Mouse (Mus musculus): Measurements from ENCODE around the gene Masp1. TPM values are rescaled to one million over a fixed set of nuclear protein-coding genes. Genes with fewer than 3 reads are reported as not detected.

Gene Masp1
- 10 to 100 TPM; 14.7 to 15.2 TPM for total RNA-seq (2021)

DNA sequence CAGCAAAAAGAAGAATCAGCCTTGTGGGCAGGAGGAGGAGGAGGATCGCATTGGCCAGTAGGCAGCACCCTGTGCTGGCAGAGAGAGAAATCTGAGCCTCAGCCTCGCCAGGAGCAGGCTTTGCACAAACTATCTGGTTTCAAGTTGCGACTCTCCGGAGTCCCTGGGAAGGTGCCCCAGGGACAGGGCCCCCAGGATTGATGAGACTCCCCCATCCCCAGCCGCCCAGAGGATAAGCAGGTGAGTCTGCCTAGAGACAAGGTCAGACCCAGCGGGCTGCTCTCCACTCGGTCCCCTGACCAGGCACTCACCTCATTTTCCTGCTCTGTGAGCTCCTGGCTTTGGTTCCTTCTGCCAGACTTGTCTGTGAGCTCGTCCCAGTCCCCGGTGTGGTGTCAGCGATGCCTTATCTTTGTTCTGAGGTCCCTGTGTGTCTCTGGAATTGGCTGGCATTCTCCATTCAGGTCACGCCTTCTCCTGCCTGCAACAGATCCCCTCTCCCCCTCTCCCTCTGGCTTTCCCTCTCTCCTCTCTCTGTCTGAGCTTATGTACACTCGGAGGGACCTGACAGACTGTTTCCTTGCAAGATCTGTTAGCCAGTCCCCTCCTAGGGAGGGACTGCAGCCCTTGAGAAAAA is at the start of gene Masp1, which contains the start of gene Rtp4:
TSS of gene Masp1 (minus strand) at position 581 of the 637 bp plus-strand sequence.
TSS of gene Rtp4 (plus strand) at position 57 of the 637 bp plus-strand sequence.
- DNase-seq (ENCODE audit: extremely low spot score in 1 of 2, low spot score in 1 of 2), result peak in 1 of 2 experiments; percentile 31

GRCm38 (mm10) chr16:23568369-23568958 is 47.8 kb upstream of the Masp1 start:
- DNase-seq (ENCODE audit: extremely low spot score in 1 of 2, low spot score in 1 of 2), result no peak

GRCm38 (mm10) chr16:23557669-23558068 is 37.1 kb upstream of the Masp1 start:
- DNase-seq (ENCODE audit: extremely low spot score in 1 of 2, low spot score in 1 of 2), result no peak

GRCm38 (mm10) chr16:23557195-23557594 is 36.6 kb upstream of the Masp1 start:
- DNase-seq (ENCODE audit: extremely low spot score in 1 of 2, low spot score in 1 of 2), result no peak

- no peak for DNase-seq (ENCODE audit: extremely low spot score in 1 of 2, low spot score in 1 of 2)
Measured at GRCm38 (mm10) chr16:23554673-23555072, 34.1 kb upstream of the Masp1 start.

- DNase-seq (ENCODE audit: extremely low spot score in 1 of 2, low spot score in 1 of 2), result no peak
Measured at GRCm38 (mm10) chr16:23550981-23551582, 30.5 kb upstream of the Masp1 start.

GRCm38 (mm10) chr16:23550346-23550980 is 29.8 kb upstream of the Masp1 start:
- DNase-seq (ENCODE audit: extremely low spot score in 1 of 2, low spot score in 1 of 2), result peak in 1 of 2 experiments; percentile 62

- DNase-seq (ENCODE audit: extremely low spot score in 1 of 2, low spot score in 1 of 2), result no peak
Measured at GRCm38 (mm10) chr16:23547783-23548182, 27.2 kb upstream of the Masp1 start.

DNA sequence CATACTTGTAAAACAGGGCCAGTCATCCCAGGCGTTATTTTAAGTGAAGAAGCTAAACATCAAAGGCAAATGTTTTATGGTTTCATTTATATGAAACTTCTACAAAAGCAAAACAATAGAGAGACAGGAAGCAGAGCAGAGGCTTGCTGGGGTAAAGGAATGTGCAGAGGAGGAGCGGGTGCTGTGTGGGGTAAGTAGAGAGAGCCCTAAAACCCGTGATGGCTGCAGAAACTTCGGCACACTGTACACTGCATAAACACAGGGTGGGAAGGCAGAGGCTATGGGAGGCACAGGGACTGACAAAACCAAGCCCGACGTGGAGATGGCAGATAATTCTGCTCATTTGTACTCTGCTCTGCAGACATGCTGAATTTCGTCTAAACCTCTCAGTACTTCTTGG is 23.7 kb upstream of the Masp1 start:
- no peak for DNase-seq (ENCODE audit: extremely low spot score in 1 of 2, low spot score in 1 of 2)

DNA sequence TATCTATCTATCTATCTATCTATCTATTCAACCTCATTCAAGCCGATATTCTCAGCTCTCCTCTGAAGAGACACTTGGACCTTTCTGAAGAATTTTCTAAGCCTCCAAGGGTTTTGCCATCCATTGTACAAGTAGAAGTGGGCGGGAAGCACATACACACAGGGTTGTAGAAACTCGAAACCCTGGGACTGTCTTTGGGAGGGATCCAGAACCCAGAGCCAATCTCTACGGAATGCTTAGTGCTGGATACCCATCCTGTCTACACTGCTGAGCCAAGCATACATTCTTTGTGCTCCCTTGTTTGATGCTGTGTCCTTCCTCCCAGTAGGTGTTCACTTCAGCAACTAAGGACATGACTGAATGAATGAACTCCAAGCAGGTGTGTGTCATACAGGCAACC is 22.3 kb upstream of the Masp1 start:
- DNase-seq (ENCODE audit: extremely low spot score in 1 of 2, low spot score in 1 of 2), result no peak

DNA sequence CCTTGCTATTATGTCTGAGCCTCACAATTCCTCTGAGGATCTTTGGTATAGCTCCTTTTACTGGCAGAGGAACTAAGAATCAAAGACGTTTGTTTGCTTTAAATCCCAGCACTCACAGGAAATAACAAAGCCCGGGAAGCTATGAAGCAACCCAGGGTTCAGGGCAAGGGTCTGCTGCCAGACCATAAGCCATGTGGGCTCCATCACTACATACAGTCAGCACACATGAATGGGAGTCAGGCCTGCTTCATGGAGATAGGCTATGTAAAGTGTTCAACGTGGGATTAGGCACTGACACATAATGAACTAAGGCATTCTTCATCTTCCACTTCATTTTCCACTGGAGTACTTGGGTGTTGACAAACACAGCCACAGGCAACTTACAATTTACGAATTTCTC is 20.4 kb upstream of the Masp1 start:
- DNase-seq (ENCODE audit: extremely low spot score in 1 of 2, low spot score in 1 of 2), result no peak

GRCm38 (mm10) chr16:23533707-23534106 is 13.1 kb upstream of the Masp1 start:
- DNase-seq (ENCODE audit: extremely low spot score in 1 of 2, low spot score in 1 of 2), result no peak

- DNase-seq (ENCODE audit: extremely low spot score in 1 of 2, low spot score in 1 of 2), result no peak
Measured at GRCm38 (mm10) chr16:23529186-23529585, 8.6 kb upstream of the Masp1 start.

- DNase-seq (ENCODE audit: extremely low spot score in 1 of 2, low spot score in 1 of 2), result no peak
Measured at GRCm38 (mm10) chr16:23522081-23522480, 1.5 kb upstream of the Masp1 start.

DNA sequence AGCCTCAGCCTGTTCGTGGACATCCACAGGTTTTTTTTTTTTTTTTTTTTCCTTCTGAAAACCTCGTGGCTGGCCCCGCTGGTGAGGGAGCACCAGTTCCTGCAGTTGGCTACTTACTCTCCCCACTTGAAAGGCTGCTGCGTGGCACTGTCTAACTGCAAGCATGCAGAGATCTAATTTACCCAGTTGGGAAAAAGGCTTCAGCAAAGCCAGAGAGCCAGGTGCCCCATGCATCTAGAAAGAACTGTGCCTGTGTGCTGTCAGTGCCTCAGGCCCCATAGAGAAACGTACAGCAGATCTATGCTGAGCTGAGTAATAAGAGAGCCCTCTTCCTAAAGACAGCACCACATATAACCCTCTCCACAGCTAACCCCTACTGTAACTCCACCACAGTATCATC is 477 bp upstream of the Masp1 start:
- no peak for DNase-seq (ENCODE audit: extremely low spot score in 1 of 2, low spot score in 1 of 2)

DNA sequence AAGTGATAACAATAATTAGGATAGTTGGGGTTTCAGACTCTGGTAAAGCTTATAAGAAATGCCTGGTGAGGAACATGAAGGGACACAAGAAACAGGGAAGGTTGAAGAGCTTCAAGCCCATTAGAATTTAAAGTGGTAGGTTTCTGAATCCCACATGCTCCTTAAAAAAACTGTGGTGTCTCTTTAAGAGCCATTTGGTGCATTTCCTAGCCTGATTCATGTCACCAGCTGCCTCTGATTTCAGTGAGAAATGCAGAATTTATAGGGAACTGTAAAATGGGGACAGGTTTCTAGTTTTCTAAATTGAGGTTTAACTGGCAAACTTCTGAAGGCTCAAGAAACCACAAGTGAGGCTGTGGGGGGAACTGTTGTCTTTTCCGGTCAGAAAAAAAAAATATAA is 844 bp downstream of the Masp1 start:
- no peak for DNase-seq (ENCODE audit: extremely low spot score in 1 of 2, low spot score in 1 of 2)

GRCm38 (mm10) chr16:23518567-23519369 is 1.8 kb downstream of the Masp1 start:
- DNase-seq (ENCODE audit: extremely low spot score in 1 of 2, low spot score in 1 of 2), result peak in 1 of 2 experiments; percentile 38

GRCm38 (mm10) chr16:23517754-23518566 is 2.7 kb downstream of the Masp1 start:
- no peak for DNase-seq (ENCODE audit: extremely low spot score in 1 of 2, low spot score in 1 of 2)

GRCm38 (mm10) chr16:23517230-23517629 is 3.4 kb downstream of the Masp1 start:
- no peak for DNase-seq (ENCODE audit: extremely low spot score in 1 of 2, low spot score in 1 of 2)

DNA sequence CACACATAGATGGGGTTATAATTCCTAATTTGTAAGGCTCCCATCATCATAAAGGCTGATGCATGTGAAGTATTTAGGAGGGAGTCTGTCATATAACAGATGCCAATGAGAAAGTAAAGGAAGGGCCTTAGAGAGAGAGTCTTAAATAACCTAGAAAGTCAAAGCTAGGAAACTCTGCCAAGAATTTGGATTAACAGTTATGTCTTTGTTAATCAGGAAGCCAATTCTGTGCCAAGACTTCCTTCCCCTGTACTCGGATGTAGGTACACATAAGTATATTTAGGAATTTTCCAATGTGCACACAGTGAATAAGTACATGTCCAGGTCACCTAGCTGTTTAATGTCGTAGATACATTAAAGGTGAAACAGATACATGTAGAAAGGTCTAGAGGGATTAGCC is 4.0 kb downstream of the Masp1 start:
- no peak for DNase-seq (ENCODE audit: extremely low spot score in 1 of 2, low spot score in 1 of 2)

Measured in layer of hippocampus, postnatal 25 days (tissue).